Mouse (Mus musculus) frontal cortex, postnatal 25 days (tissue): ENCODE results near the gene Tango2.
A peak's percentile ranks its signal among the peaks of the same experiment; 100 is the strongest.

Experiments used
- DNase-seq, 2 experiments: peaks; one replicate each; pipeline ENCODE4 v3.0.0; 2022; ENCODE audit warnings: low spot score in 2 of 2

The Tango2 gene

DNA sequence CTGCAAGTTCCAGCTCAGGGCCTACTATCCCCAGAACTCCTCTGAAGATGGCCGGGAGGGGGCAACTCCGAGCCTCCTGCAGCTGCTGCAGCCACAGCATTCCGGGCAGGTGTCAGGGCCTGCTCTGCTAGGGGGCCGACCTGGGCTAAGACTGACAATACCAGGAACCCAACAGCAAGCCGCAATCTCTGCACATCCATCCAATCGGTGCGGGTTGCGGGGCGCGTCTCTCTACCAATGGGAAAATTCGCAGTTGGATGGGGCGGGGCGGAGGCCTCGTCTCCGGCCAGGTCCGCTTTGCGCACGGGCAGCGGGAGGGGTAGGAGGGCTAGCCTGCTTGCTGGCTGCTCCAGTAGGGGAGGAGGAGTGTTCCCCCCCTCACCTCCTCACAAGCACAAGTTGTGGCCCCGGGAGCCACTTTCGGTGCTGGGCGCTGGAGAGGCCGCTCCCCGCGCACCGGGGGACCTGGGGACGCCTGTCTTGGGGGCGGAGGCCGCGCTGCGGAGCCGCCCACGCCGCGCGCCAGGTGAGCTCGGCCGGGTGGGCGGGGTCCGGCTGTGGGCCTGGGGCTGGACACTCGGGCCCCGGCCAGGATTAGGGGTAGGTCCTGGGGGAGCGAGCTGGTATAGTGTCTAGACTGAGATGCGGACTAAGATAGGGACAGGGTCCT lies at the start of gene Tango2, which contains the start of gene Arvcf:
Tango2 (minus strand) TSS at position 173 of the 670 bp plus-strand sequence.
Arvcf (plus strand) TSS at position 252 of the 670 bp plus-strand sequence.
- DNase-seq, result peak; percentile 90 to 93

DNA sequence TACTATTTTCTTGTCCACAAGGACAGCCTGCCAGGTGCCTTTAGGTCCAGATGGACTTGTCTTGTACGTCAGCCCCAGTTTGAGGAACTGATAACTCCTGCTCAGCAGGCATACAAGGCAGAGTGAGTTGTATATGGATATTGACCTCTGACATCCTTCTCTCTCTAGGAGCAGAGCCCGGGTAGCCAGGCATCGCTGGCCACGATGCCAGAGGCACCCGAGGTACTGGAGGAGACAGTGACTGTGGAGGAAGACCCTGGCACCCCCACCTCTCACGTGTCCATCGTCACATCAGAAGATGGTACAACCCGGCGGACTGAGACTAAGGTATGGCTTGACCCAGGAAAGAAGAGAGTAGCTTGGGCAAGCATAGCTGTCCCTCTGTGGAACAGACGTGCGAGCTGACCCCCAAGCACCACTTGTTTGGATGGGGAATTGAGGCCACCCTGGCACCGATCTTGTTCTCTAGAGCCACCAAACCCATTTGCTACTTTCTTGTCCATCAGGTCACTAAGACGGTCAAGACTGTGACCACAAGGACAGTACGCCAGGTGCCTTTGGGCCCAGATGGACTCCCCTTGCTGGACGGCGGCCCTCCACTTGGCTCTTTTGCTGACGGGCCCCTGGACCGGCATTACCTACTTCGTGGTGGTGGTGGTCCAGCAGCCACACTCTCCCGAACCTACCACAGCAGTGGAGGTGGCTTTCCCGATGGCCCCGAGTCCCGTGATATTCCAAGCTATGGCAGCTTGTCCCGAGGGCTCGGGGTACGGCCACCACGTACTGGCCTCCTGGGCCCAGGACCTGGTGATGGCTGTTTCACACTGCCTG lies 49.1 kb upstream of the Tango2 start:
- DNase-seq, result no peak

DNA sequence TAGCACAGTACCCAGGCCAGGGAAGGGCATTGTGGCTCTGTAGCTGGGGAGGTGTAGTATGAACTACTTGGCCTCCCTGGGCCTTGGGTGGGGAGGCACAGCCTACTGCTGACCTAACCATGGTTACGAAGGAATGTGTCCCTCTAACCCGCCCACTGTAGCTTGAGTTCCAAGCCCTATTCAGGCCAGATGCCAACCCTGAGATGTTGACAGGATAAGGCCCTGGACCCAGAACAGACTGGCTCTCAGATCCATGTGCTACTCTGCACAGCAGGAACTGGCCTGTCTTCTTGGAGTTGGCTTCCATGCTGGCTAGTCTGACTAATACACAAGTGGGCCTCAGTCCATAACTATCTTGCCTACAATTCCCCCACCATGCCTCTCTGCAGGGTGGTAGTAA lies 48.3 kb upstream of the Tango2 start:
- DNase-seq, result no peak

DNA sequence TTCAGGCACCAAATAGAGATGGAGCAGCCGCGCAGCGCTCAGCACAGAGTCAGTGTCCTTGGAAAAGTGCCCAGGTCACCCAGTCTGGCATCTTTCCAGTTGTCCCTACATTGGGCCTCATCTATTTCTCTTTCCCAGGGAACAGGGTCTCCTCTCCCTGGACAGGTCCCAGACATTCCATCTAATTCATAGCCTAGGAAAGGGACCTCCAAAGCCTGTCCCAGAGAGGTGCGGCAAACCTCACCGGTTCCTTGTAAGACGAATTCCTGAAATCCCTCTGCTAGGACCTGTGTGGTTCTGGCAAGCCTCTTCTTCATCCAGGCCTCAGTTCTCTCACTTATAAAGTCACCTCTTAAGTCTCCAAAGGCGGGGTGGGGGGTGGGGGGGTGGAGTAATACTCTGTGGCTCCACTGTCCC lies 47.7 kb upstream of the Tango2 start:
- no peak for DNase-seq

DNA sequence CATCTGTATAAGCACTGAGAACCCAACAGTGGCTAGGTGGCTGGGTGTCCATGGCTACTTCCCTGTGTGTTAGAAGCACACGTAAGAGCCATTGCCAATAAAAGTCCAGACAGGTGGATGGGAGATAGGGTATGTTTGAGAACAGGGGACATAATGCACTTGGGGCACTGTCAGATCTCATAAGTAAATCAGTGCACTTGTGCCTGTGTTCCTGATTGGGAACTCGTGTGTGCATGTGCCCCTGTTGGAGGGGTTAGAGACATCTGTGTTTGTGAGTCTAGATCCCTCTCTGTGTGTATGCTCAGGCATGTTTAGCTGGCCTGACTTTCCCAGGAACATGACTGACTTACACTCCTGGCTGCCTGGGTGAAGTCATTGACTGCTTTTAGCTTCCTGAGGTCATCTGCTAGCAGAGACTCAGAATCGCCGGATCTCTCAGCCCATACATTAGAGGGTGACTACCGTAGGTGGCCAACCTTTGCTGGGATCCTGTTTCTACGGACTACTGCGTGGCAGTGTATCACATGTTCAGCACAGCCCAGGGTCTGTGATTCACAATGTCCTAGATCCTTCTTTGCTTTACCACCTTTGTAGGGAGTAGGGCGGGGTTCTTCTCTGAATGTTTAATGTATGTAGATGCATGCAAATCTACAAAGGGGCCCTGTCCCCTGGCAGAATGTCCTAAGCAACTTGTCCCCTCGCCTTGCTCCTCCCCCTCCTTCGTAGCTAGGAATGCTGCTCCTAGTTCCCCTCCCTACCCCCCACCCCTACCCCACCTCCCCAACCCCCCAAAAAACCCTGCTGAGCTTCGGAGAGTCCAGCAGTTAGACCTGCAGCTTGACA lies 47.1 kb upstream of the Tango2 start:
- no peak for DNase-seq

DNA sequence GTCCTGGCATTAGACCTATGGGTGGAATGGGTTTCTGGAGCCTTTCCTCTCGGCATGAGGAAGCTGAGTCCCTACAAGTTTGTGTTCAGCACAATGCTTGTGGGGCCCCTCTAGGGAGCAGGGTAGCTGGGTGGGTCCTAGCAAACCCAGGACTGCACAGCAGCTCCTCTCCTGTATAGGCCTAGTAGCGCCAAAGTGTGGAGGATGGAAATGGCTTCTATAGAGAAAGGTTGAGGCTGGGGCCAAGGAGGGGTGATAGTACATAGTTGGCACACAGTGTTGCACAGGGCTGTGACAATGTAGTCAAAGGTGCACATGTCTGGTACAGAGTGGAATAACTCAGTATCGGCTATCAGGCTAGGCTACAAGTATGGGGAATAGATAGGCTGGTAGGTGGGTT lies 46.2 kb upstream of the Tango2 start:
- no peak for DNase-seq

DNA sequence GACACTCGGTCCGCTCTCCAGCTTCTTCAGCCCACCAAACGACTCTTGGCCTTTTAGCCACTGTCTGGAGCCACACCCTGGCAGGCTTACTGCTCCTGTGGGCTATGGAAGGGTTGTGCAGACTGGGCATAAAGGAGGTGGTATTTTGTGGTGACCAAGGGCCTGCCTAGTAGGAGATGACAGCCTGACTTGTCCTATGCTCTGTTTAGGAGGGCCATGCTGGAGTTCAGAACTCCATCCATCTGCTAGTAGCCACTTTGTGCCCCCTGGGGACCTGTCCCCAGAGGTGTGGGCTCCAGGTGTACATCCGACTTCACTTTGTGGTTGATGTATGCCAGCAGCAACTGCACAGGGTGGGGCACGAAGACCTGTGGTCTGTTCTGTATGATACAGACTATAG lies 45.7 kb upstream of the Tango2 start:
- DNase-seq, result no peak

DNA sequence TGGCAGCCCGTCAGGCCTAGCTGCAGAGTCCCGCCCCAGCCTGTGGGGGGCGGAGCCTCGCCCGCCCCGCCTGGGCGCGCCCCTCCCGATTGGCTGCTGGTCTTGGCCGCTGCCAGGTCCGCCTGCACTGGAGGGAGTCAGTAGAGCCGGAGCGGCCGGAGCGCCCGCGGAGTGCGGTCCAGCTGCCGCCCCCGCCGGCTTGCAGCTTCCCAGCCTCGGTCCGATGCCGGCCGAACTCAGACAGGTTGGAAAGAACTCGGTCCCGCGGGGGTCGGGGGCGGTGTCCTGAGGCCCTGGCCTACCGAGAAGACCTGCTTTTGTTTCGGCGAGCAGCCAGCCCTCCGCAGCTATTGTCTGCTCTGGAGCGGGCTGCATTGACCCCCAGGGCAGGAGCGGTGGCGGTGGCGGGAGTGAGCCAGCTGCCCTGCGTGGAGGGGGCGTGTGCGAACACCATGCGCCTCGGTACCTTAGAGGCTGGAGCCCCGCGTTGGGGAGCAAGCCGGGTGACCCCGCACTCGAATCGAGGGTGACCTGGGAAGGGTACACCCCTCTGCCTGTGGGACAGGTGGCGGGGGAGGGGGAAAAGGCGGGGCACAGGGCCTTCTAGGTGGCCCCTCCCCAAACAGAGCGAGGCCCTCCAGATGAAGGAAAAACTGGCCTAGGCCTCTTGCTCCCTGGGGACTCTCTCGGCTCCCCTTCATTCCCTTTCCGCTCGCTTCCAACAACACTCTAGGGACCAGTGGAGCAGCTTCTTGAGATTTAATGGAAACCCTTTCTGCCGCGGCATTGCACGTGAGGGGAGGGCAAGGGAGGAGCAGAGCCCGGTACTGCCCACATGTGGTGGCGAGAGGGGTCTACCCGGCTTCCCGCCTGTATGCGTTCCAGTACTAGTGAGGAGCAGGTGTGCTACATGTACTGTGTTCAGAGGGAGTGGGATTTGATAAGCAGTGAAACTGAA lies 44.8 kb upstream of the Tango2 start:
- no peak for DNase-seq

DNA sequence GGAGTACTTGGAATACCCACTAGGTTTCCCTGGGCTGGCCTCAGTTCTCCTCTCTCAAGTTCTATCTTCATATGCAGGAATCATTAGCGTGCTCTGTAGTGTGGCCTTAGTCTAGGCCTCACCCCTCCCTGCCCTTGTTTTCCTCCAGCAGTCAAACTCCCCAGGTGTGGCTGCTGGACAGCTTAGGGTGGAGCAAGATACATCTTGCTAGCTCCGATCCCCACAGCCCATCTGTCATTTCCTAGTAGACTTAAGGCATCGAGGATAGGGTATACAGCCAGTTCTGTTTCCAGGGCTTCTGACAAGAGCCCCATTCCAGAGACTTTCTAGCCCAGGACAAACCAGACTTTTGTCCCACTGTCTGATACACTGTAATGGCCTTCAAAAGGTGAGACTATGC lies 43.8 kb upstream of the Tango2 start:
- DNase-seq, result no peak

DNA sequence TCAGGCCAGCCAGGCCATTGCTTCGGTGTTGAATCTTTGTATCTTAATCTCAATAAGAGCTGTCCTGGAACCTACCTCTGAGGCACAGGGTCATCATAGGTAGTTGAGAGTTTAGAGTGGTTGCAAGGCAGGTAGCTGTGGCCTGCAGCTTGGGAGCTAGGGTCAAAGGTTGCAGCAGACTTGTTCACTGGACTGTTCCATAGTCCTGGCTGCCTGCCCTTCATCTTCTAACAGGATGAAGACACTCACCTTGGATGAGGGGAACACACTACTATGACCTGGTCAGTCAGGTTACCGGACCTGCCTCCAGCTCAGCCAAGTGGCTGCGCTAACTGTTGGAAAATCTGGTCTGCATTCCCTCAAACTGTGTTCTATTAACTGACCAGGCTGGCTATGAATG lies 43.2 kb upstream of the Tango2 start:
- DNase-seq, result no peak

DNA sequence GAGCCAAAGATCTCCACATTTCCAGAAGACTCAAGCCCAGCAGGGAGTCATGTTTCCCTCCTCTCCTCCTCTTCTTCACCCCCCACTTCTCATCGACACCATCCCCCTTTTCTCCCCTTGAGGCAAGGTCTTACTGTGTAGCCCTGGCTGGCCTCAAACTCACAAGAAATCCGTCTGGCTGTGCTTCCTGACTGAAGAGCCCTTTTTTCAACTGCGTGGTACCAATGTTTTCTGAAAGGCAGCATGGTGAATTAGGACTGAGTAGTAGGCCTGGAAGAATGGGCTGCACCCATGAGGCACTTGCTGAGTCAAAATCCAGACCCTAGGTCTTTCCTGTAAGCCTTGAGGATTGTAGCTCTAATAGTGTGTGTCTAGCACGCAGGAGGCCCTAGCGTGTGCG lies 42.5 kb upstream of the Tango2 start:
- DNase-seq, result no peak

DNA sequence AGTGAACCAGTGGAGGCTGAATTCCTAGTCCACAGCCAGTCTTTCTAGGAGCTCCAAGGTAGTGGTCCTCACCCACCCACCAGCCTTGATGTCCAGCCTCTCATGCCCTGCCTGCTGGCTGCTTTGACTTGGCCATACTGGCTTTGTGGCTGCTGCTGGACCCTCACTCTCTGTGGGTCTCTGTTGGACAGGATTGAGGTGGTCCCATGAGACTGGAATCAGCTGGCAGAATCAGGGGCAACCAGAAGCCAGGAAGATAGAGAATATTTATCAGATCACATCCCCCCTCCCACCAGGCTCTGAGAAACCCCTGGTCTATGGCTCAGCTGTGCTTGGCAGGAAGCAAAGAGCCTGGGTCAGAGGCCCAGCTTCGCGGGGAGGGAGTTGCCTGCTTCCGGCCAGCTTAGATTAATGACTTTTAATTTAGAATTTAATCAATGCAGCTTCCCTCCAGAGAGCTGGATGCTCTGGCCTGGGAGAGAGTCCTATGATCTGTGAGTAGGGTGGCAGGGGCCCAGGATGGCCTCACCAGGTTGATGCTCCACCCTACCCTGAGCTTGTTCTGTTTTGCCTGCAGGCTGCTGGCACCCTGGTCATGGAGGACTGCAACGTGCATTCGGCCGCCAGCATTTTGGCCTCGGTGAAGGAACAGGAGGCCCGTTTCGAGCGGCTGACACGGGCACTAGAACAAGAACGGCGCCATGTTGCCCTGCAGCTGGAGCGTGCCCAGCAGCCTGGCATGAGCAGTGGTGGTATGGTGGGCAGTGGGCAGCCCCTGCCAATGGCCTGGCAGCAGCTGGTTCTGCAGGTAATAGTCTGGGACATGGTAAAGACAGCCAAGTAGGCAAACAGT lies 40.9 kb upstream of the Tango2 start:
- DNase-seq, result no peak

DNA sequence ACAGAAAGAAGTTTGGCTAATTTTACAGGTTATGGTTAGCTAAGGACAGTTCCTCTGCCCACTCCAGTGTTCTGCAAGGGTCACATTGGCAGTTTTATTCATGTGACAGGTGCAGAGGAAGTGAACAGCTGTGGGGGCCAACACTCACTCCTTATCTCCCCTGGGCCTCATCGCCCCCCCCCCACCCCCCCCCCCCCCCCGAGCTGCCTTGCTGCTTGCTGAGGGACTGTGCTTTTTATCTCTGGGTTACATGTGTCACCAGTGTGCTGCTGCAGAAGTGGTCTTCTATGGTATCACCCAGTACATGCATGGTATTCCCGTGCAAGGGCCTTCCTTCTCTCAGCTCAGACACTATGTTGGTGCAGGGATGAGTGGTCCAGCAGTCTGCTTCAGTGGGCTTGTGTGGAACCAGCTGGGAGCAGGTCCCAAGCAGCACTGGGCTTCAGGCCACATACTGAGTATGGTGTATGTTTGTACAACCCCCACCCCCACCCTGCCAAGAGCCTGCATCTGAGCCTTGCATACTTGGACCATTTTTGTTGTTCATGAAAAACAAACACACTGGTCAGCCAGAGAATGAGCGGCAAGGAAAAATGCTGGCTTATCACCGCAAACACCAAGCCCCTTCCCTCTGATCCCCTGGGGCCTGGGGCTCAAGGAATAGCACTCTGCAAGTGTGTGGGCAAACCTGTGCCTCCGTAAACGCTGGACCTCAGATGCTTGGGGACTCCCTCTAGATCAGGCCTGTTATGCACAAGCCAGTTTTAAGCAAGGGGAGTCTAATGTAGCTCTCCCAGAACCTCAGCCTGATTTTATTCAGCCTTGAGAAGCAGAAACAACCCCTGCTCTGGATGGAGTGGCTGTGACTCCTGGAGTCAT lies 40.0 kb upstream of the Tango2 start:
- no peak for DNase-seq

DNA sequence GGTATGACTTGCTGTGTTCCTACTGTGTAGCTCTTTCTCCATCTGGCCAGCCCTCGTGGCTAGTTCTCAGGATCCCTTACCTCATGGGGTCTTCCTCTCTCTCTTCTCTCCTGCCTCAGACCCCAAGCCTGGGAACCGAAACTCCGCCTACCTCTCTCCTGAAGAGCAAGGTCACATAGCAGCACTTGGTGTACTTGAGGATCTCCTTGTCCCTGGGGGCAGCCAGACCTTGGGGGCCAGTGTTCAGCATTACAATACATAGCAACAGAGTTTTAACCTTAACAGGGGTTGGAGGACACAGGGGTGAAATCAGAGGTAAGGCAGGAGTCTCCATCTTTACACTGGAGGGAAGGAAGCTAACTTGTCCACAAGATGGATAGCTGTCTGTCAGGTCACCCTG lies 39.1 kb upstream of the Tango2 start:
- no peak for DNase-seq

DNA sequence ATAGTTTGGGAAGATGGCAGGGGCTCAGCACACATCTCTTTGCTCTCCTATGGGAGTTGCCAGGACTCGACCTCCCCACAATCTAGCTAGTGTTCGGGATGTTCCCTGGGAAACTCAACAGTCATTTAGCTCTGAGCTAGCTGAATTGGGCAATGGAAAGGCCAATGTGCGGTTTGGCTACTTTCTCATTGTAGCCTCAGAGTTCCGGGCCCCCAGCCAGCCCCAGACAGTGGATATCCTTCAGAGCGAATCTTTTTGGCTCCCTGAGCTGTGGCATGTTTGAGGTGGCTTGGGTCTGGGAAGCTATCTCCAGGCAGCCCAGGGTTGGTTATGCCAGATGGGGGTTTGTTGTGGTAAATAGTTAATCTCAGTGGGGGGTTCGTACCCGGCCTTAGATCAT lies 38.5 kb upstream of the Tango2 start:
- no peak for DNase-seq

DNA sequence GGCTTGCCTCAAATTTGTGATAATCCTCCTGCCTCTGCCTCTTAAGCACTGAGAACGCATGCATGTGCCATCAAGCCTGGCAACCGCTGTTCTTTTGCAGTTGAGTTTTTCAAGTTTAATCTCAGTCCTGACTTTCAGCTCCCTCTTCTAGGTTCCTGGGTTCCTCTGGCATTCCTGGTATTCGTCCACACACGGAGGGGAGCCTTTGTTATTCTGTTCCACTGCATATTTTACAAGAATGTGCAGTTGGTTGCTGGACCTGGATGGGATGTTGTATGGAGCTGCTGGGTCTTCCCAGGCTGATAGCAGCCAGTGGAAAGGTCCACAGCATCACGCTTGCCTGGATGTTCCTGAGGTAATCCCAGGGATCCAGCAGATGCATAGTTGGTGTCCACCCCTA lies 37.5 kb upstream of the Tango2 start:
- no peak for DNase-seq

DNA sequence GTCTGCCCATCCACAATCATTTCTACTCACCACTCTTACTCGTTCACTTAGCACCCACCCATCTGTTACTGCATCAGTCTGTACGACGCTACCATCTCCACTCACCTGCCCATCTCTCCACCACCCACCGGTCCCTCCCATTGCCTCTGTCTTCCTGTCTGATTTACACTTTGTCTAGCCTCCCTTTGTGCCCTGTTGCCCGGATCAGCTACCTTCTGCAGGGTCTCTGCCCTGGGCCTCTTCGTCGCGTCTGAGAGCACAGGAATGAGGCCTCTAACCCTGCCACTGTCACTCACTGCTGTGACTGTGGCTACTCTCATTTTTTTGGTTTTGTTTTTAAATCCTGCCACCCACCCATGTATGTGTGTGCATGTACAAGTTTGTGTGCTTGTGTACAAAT lies 36.8 kb upstream of the Tango2 start:
- DNase-seq, result no peak

DNA sequence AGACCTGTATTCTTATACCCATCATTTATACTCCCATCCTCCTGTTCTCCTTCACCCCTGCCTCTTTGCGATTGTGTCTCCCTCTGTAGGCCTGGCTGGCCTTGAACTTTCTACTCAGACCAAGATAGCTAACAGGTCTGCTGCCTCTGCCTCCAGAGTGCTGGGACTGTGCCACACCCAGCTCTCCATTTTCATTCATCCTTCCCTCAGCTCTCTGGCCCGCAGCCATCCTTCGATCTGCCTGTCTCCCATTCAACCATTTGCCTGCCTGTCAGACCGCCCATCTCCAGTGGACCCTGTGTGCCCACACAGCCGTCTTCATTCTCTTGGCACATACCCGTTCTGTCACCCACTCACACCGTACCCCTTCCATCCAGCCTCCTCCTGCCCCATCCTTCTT lies 36.3 kb upstream of the Tango2 start:
- no peak for DNase-seq

DNA sequence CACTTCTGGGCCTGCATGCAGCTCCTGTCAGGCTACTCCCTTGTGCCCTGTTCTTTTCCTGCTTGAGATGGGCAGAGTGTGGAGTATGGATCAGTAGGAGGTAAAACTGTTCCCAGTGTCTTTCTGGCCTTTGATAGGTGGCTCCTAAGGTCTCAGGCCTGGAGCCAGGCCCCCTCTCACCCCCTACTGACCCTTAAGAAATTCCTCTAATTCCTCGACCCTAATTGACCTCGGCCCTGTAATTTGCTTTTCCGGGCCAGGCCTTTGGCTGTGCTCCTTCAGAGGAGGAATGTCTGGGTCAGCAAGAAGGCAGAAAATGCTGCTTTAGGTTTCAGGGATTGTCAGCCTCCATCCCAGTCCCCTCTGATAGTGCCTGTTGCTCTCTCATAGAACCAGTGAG lies 35.9 kb upstream of the Tango2 start:
- DNase-seq, result no peak
